Mouse (Mus musculus) kidney, postnatal 36 days (tissue): ENCODE data around the gene Klhdc10.
A peak's percentile ranks its signal among the peaks of the same experiment; 100 is the strongest.

Experiments used
- DNase-seq, 2 experiments: peaks; one replicate each; pipeline ENCODE4 v3.0.0; 2021 to 2022; ENCODE audit warnings: mixed read lengths in 2 of 2

Klhdc10 gene

GRCm38 (mm10) chr6:30403465-30403864 lies 1.8 kb downstream of the Klhdc10 start:
- DNase-seq = peak; percentile 68 to 78

- no peak for DNase-seq
These were observed 3.0 kb downstream of the Klhdc10 start for GRCm38 (mm10) chr6:30404671-30405070.

- no peak for DNase-seq
These were observed 6.6 kb downstream of the Klhdc10 start for GRCm38 (mm10) chr6:30408276-30408675.

GRCm38 (mm10) chr6:30409399-30410093 lies 7.9 kb downstream of the Klhdc10 start:
- DNase-seq = no peak

- no peak for DNase-seq
These were observed 9.6 kb downstream of the Klhdc10 start for GRCm38 (mm10) chr6:30411311-30411710.

GRCm38 (mm10) chr6:30416126-30416525 lies 14.5 kb downstream of the Klhdc10 start:
- no peak for DNase-seq

- no peak for DNase-seq
These were observed 15.1 kb downstream of the Klhdc10 start for GRCm38 (mm10) chr6:30416801-30417200.

GRCm38 (mm10) chr6:30432461-30433192 lies 31.0 kb downstream of the Klhdc10 start:
- no peak for DNase-seq

- no peak for DNase-seq
These were observed 34.8 kb downstream of the Klhdc10 start for GRCm38 (mm10) chr6:30436476-30436875.

- no peak for DNase-seq
These were observed 35.4 kb downstream of the Klhdc10 start for GRCm38 (mm10) chr6:30437054-30437453.

GRCm38 (mm10) chr6:30439576-30439975 lies 37.9 kb downstream of the Klhdc10 start:
- no peak for DNase-seq

- no peak for DNase-seq
These were observed 55.3 kb downstream of the Klhdc10 start for GRCm38 (mm10) chr6:30456991-30457390.

- DNase-seq = no peak
These were observed 57.0 kb downstream of the Klhdc10 start for GRCm38 (mm10) chr6:30458626-30459025.

- no peak for DNase-seq
These were observed 57.5 kb downstream of the Klhdc10 start for GRCm38 (mm10) chr6:30459056-30459747.

- DNase-seq = peak; percentile 75 to 91
These were observed 58.4 kb downstream of the Klhdc10 start for GRCm38 (mm10) chr6:30459811-30460749.

- DNase-seq = peak; percentile 42 to 47
These were observed 59.2 kb downstream of the Klhdc10 start for GRCm38 (mm10) chr6:30460750-30461446.

GRCm38 (mm10) chr6:30461755-30462344 lies 60.2 kb downstream of the Klhdc10 start:
- no peak for DNase-seq

- no peak for DNase-seq
These were observed 61.2 kb downstream of the Klhdc10 start for GRCm38 (mm10) chr6:30462822-30463221.

GRCm38 (mm10) chr6:30465586-30465985 lies 63.9 kb downstream of the Klhdc10 start:
- peak in 1 of 2 experiments; percentile 16 for DNase-seq

GRCm38 (mm10) chr6:30468058-30468457 lies 66.4 kb downstream of the Klhdc10 start:
- no peak for DNase-seq

GRCm38 (mm10) chr6:30468684-30469083 lies 67.0 kb downstream of the Klhdc10 start:
- DNase-seq = peak; percentile 54 to 81
